Mouse (Mus musculus): ENCODE measurements at regions not wholly inside any gene's neighbourhood (a gene's known extent, or its start where the extent isn't known, plus 50 kb on each side); places are given as distances from the start of the nearest gene placed in this dataset.

DNA sequence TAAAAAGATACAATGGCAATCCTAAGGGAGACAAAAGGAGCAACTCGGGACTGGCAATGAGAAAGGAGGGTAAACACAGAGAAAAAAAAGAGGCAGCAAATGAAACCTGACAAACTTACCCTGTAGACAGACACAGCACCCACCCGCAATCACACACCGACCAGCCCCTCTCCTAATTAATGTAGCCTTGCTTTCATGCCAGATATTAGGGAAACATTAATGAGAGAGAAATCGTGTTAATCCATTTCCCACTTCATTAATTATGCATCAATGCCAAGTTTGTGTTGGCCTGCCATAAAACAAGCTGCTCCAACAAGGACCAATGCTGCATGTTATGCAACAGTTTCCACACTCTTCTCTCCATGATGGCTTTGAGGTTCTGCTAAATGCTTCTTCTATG is 59.9 kb upstream of the S1pr1 start:
- TF ChIP-seq CTCF (IDR thresholded peaks at IDR 0.05; ENCODE audit: low read depth, low read length) (no peak), POLR2A (IDR thresholded peaks at IDR 0.05; ENCODE audit: borderline replicate concordance, low read depth, low read length) (no peak)

All from bone marrow macrophage, adult 2 months (primary cell).